Mouse (Mus musculus) C2C12 (cell line): ENCODE measurements around the gene Ercc6l2.

Source experiments
- CEBPB ChIP-seq: IDR thresholded peaks from one replicate; pipeline ENCODE4 v1.6.1; 2011; ENCODE audit warnings: low read depth, mild to moderate bottlenecking, control low read depth, moderate library complexity
- CTCF ChIP-seq: IDR thresholded peaks from one replicate; pipeline ENCODE4 v1.5.1; 2011; ENCODE audit not compliant: control insufficient read depth, insufficient read depth, insufficient read length
- FOSL1 ChIP-seq: IDR thresholded peaks from one replicate; pipeline ENCODE4 v1.8.0; 2011; ENCODE audit warnings: mild to moderate bottlenecking, low read length; ENCODE audit not compliant: poor library complexity, insufficient read depth, severe bottlenecking
- MYOD1 ChIP-seq: IDR thresholded peaks from one replicate; pipeline ENCODE4 v1.6.1; 2011; ENCODE audit warnings: low read depth; ENCODE audit not compliant: control insufficient read depth, insufficient read length
- MYOG ChIP-seq: IDR thresholded peaks from one replicate; pipeline ENCODE4 v1.6.1; 2011; ENCODE audit not compliant: control insufficient read depth, insufficient read length; ENCODE audit errors: extremely low read depth

GRCm38 (mm10) chr13:63943605-63944004, 128.6 kb downstream of the Ercc6l2 start:
- TF ChIP-seq CTCF (no peak), CEBPB (no peak), FOSL1 (no peak), MYOD1 (no peak), MYOG (no peak)
